ENCODE assay signal across 9 mouse cellular contexts in genomic region chr10:127750136-127750777, GRCm38 (mm10). TPM values are rescaled to one million over a fixed set of nuclear protein-coding genes. Genes with fewer than 3 reads are reported as not detected.
DNase-seq lines count a peak whose midpoint lies in the region; ATAC-seq and TF ChIP-seq lines count a peak whose summit lies in the region.
"Had no signal": no experiment of that assay in that cellular context is flagged by ENCODE, and none has a peak within 500 bp of the region (broad histone marks: within the 10 kb centered on the region; RNA-seq: fewer than 3 reads in every experiment).

No protein-coding gene starts in this region.

- no peaks in the 10 kb centered on the region for H3K27me3 ChIP-seq in heart, adult 2 months (ENCODE audit: control insufficient read depth, insufficient read depth, low read length)
- H3K27me3 ChIP-seq in heart, embryonic 14.5 days (ENCODE audit: control insufficient read depth, insufficient read depth, low read length), result no peaks in the 10 kb centered on the region
- H3K27me3 ChIP-seq in liver, embryonic 15.5 days, result no peaks in the 10 kb centered on the region
- H3K27me3 ChIP-seq: CH12.LX had no signal

- no peak for TF ChIP-seq EP300 in heart, adult 2 months (IDR thresholded peaks at IDR 0.05; ENCODE audit: insufficient read depth, low read depth, low read length)

- peak overlapping the region; percentile 48 for H3K27ac ChIP-seq in heart, adult 2 months
- peak overlapping the region; percentile 47 to 75 for H3K27ac ChIP-seq in heart, embryonic 14.5 days (replicated peaks in 1 of 2; ENCODE audit: control insufficient read depth in 1 of 2, insufficient read depth in 1 of 2, low read depth in 2 of 2, low read length in 2 of 2)
- peak overlapping the region; percentile 77 for H3K27ac ChIP-seq in liver, embryonic 15.5 days (replicated peaks)

- no peaks in the 10 kb centered on the region for H3K9me3 ChIP-seq in heart, embryonic 14.5 days (ENCODE audit: control insufficient read depth, low read length)
- H3K9me3 ChIP-seq in liver, embryonic 15.5 days (replicated peaks), result no peaks in the 10 kb centered on the region

- H3K9ac ChIP-seq in heart, adult 2 months (ENCODE audit: low read depth, low read length), result peak overlapping the region; percentile 34
- peak overlapping the region; percentile 71 for H3K9ac ChIP-seq in heart, embryonic 14.5 days (ENCODE audit: low read length)
- no peak overlapping the region for H3K9ac ChIP-seq in liver, embryonic 15.5 days

- no peaks in the 10 kb centered on the region for H3K79me2 ChIP-seq in heart, adult 2 months (replicated peaks; ENCODE audit: control insufficient read depth, insufficient read depth, low read length)

- TF ChIP-seq POLR2A in heart, adult 2 months (IDR thresholded peaks at IDR 0.05; ENCODE audit: insufficient read depth, low read depth, low read length), result no peak

- peak overlapping the region; percentile 64 for H3K4me2 ChIP-seq in heart, embryonic 14.5 days (ENCODE audit: low read length)
- peak overlapping the region; percentile 37 for H3K4me2 ChIP-seq in liver, embryonic 15.5 days

- DNase-seq in heart, adult 2 months, result peak; percentile 45 to 47
- no peak for DNase-seq in heart, postnatal 4 days
- peak; percentile 68 for DNase-seq in ZHBTc4 (ENCODE audit: low read depth, low spot score)
- DNase-seq in ovary, postnatal 10 days (ENCODE audit: low spot score), result no peak
- DNase-seq in spleen, postnatal 14 days (ENCODE audit: low spot score in 2 of 2), result no peak
- no peak for DNase-seq in adrenal gland, postnatal 10 days

- intact Hi-C loops in heart, adult 2 months (cut with DNase I), result no loop called here

- peaks cover 6% of the 10 kb centered on the region for H3K4me1 ChIP-seq in heart, adult 2 months (ENCODE audit: control insufficient read depth, insufficient read depth, low read length)
- peaks cover 6 to 15% of the 10 kb centered on the region in 2 experiments; a peak in 3 of 4 replicates for H3K4me1 ChIP-seq in heart, embryonic 14.5 days (ENCODE audit: control insufficient read depth in 2 of 2, insufficient read depth in 2 of 2, low read length in 2 of 2)
- peaks cover 34% of the 10 kb centered on the region for H3K4me1 ChIP-seq in liver, embryonic 15.5 days (replicated peaks)

- no peak for ATAC-seq in heart, embryonic 14.5 days (ENCODE audit: insufficient number of reproducible peaks, insufficient read depth, low FRiP score, low read depth)
- no peak for ATAC-seq in liver, embryonic 15.5 days (ENCODE audit: insufficient read depth)

- H3K4me3 ChIP-seq in heart, adult 2 months, result peak overlapping the region; percentile 54
- peak overlapping the region; percentile 31 to 40 for H3K4me3 ChIP-seq in heart, embryonic 14.5 days (ENCODE audit: control insufficient read depth in 1 of 2, insufficient read depth in 1 of 2, low read depth in 1 of 2, low read length in 2 of 2)
- H3K4me3 ChIP-seq in liver, embryonic 15.5 days (replicated peaks), result peak overlapping the region; percentile 23

- TF ChIP-seq CTCF in heart, adult 2 months (IDR thresholded peaks at IDR 0.05), result no peak

- 33% methylated on average over 24 of the region's 24 CpGs for WGBS in heart, adult 2 months
- WGBS in heart, embryonic 14.5 days, result 44% methylated on average over 24 of the region's 24 CpGs
- WGBS in liver, embryonic 15.5 days (ENCODE audit: insufficient replicate concordance), result 60% methylated on average over 24 of the region's 24 CpGs

- peaks cover 2% of the 10 kb centered on the region; the same call in 1 of the 2 replicates for H3K36me3 ChIP-seq in heart, adult 2 months (ENCODE audit: control insufficient read depth, insufficient read depth, low read length)
- peaks cover 35% of the 10 kb centered on the region for H3K36me3 ChIP-seq in heart, embryonic 14.5 days (ENCODE audit: control insufficient read depth, insufficient read depth, low read length)
- H3K36me3 ChIP-seq in liver, embryonic 15.5 days (replicated peaks), result peaks cover 14% of the 10 kb centered on the region

RNA-seq across cellular contexts. Expression of gene Gpr182, which starts 1.3 kb away (rescaled TPM):
- 1 to 10 TPM; 2.6 to 3.9 TPM for total RNA-seq in heart, adult 2 months (2021)
- 7.7 and 8.6 TPM in 2 replicates for polyA plus RNA-seq in heart, adult 2 months (2012; rRNA removed)
- 1 to 10 TPM; 5.6 to 6.8 TPM for total RNA-seq in heart, postnatal 4 days (2021)
- polyA plus RNA-seq in heart, embryonic 14.5 days (2014; fragmentation: Nextera tagmentation; extraction: Ambion mirVana), result 6.1 and 9.3 TPM in 2 replicates
- 12.0 and 13.7 TPM in 2 replicates for polyA plus RNA-seq in liver, embryonic 15.5 days (2015; fragmentation: Nextera tagmentation; extraction: Ambion mirVana)
- 10 to 100 TPM; 10.4 to 14.3 TPM for total RNA-seq in adrenal gland, postnatal 10 days (2021)
- total RNA-seq: CH12.LX had no signal

RNA-seq across cellular contexts. Expression of gene Rdh1, which starts 9.3 kb away (rescaled TPM):
- under 1 TPM in 1 of 2 experiments, not detected in 1; 0.05 TPM for total RNA-seq in heart, adult 2 months (2021)
- 0.04 TPM in 1 of 2 replicates, not detected in the other for polyA plus RNA-seq in heart, adult 2 months (2012; rRNA removed)
- total RNA-seq in heart, postnatal 4 days (2021), result under 1 TPM; 0.14 TPM
- polyA plus RNA-seq in heart, embryonic 14.5 days (2014; fragmentation: Nextera tagmentation; extraction: Ambion mirVana), result not detected in 2 replicates
- 0.17 and 0.22 TPM in 2 replicates for polyA plus RNA-seq in liver, embryonic 15.5 days (2015; fragmentation: Nextera tagmentation; extraction: Ambion mirVana)
- total RNA-seq in adrenal gland, postnatal 10 days (2021), result under 1 TPM; 0.48 to 1.00 TPM
- total RNA-seq: CH12.LX had no signal

RNA-seq across cellular contexts. Expression of gene Rdh16f1, which starts 9.3 kb away (rescaled TPM):
- total RNA-seq in heart, adult 2 months (2021), result under 1 TPM in 1 of 2 experiments, not detected in 1; 0.10 TPM
- 0.12 TPM in 1 of 2 replicates, not detected in the other for polyA plus RNA-seq in heart, adult 2 months (2012; rRNA removed)
- total RNA-seq in heart, postnatal 4 days (2021), result under 1 TPM in 1 of 2 experiments, not detected in 1; 0.14 TPM
- not detected in 2 replicates for polyA plus RNA-seq in heart, embryonic 14.5 days (2014; fragmentation: Nextera tagmentation; extraction: Ambion mirVana)
- 0.13 and 0.17 TPM in 2 replicates for polyA plus RNA-seq in liver, embryonic 15.5 days (2015; fragmentation: Nextera tagmentation; extraction: Ambion mirVana)
- total RNA-seq in adrenal gland, postnatal 10 days (2021), result 1 to 10 TPM in 1 of 2 experiments, under 1 TPM in 1; 0.70 to 1.4 TPM
- total RNA-seq: CH12.LX had no signal

RNA-seq across cellular contexts. Expression of gene Zbtb39, which starts 10.9 kb away (rescaled TPM):
- total RNA-seq in heart, adult 2 months (2021), result 1 to 10 TPM; 7.7 to 7.8 TPM
- 4.3 and 6.3 TPM in 2 replicates for polyA plus RNA-seq in heart, adult 2 months (2012; rRNA removed)
- 1 to 10 TPM; 9.6 to 9.8 TPM for total RNA-seq in heart, postnatal 4 days (2021)
- polyA plus RNA-seq in heart, embryonic 14.5 days (2014; fragmentation: Nextera tagmentation; extraction: Ambion mirVana), result 2.3 and 2.6 TPM in 2 replicates
- polyA plus RNA-seq in liver, embryonic 15.5 days (2015; fragmentation: Nextera tagmentation; extraction: Ambion mirVana), result 0.82 and 0.97 TPM in 2 replicates
- total RNA-seq in adrenal gland, postnatal 10 days (2021), result 10 to 100 TPM; 10.8 to 11.0 TPM

RNA-seq across cellular contexts. Expression of gene Rdh9, which starts 25.9 kb away (rescaled TPM):
- not detected for total RNA-seq in heart, adult 2 months (2021)
- polyA plus RNA-seq in heart, adult 2 months (2012; rRNA removed), result 0.20 TPM in 1 of 2 replicates, not detected in the other
- total RNA-seq in heart, postnatal 4 days (2021), result under 1 TPM in 1 of 2 experiments, not detected in 1; 0.19 TPM
- 0.09 and 0.14 TPM in 2 replicates for polyA plus RNA-seq in heart, embryonic 14.5 days (2014; fragmentation: Nextera tagmentation; extraction: Ambion mirVana)
- polyA plus RNA-seq in liver, embryonic 15.5 days (2015; fragmentation: Nextera tagmentation; extraction: Ambion mirVana), result not detected in 2 replicates
- 10 to 100 TPM in 1 of 2 experiments, 1 to 10 TPM in 1; 8.4 to 20.8 TPM for total RNA-seq in adrenal gland, postnatal 10 days (2021)
- total RNA-seq: CH12.LX had no signal

Comparison
In these comparisons a context has a peak if more than half of its experiments do, and no peak if none do; other contexts are left out.
1. DNase-seq: peak in heart, adult 2 months (2 of 2) and ZHBTc4 (single experiment); none in heart, postnatal 4 days (single experiment), ovary, postnatal 10 days (single experiment), spleen, postnatal 14 days (0 of 2) and adrenal gland, postnatal 10 days (single experiment).
2. Peak in every context shown above with its lines, with median percentiles within 50 percentile points of each other: H3K27ac ChIP-seq and H3K4me3 ChIP-seq.